Mouse (Mus musculus): ENCODE results near the gene 1600002K03Rik.

DNA sequence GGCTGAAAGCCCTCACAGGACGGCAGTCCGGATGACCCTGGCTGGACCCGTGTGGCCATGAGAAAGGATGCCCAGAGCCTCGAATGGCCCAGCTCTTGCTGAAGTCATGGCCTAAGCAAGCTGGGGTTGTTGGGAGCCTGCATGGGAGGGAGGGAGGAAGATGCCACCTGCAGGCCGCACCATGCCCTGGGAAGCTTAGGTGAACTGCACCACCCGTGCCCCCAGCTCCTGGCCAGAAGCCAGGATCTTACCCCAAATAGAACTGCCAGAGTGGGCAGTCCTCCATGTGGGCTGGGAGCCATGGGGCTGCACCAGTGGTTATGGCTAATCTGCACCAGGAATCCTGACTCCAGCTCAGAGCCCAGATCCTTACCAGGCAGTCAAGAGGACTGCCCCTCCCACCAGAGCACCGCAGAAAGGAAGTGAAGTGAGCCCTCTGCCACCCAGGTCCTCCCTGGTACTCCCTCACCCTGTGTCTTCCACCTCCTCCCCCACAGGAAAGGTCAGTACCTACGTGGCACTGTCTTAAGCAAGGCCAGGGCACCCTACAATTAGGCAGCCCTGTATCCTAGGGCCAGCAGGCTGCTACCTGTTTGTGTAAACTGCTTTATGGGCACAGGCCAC lies 39.4 kb upstream of the 1600002K03Rik start:
- TF ChIP-seq CTCF (conservative IDR thresholded peaks at IDR 0.05; ENCODE audit: low read length) = no peak
- TF ChIP-seq NANOG (IDR thresholded peaks at IDR 0.05; ENCODE audit: borderline replicate concordance, low read length) = no peak
